Mouse (Mus musculus): ENCODE measurements around the gene Slc45a2. TPM values are rescaled to one million over a fixed set of nuclear protein-coding genes. Genes with fewer than 3 reads are reported as not detected.

Gene Slc45a2
- polyA plus RNA-seq, 1 experiment from 2014 or later = 0.05 TPM

GRCm38 (mm10) chr15:11036535-11037375 lies 36.2 kb downstream of the Slc45a2 start:
- DNase-seq (no peak), ATAC-seq (no peak)
- Histone ChIP-seq H3K27me3 (ENCODE audit: insufficient read depth, low read length) (peaks cover 36% of the 10 kb centered on the region), H3K4me1 (ENCODE audit: insufficient read depth) (no peaks in the 10 kb centered on the region), H3K27ac (ENCODE audit: low read depth) (no peak overlapping the region), H3K4me2 (ENCODE audit: low read depth, low read length) (peak overlapping the region; percentile 59), H3K9me3 (ENCODE audit: low read length) (no peaks in the 10 kb centered on the region), H3K36me3 (replicated peaks; ENCODE audit: insufficient read depth, low read length) (no peaks in the 10 kb centered on the region), H3K9ac (replicated peaks) (no peak overlapping the region), H3K4me3 (ENCODE audit: low read depth, low read length) (peak overlapping the region; percentile 30)
- TF ChIP-seq CTCF (IDR thresholded peaks at IDR 0.05; ENCODE audit: low read depth) = no peak
- TF ChIP-seq EP300 (IDR thresholded peaks at IDR 0.05; ENCODE audit: low read depth) = no peak
- 5% methylated on average over 49 of the region's 49 CpGs for WGBS (ENCODE audit: insufficient replicate concordance)

GRCm38 (mm10) chr15:11037376-11037695 lies 36.8 kb downstream of the Slc45a2 start:
- no peak for ATAC-seq
- H3K4me3 ChIP-seq (ENCODE audit: low read depth, low read length) = peak overlapping the region; percentile 30
- TF ChIP-seq EP300 (IDR thresholded peaks at IDR 0.05; ENCODE audit: low read depth) (no peak), CTCF (IDR thresholded peaks at IDR 0.05; ENCODE audit: low read depth) (no peak)

GRCm38 (mm10) chr15:11037711-11038110 lies 37.2 kb downstream of the Slc45a2 start, which contains the start of gene Rxfp3:
TSS of gene Rxfp3 (minus strand) at chr15:11037991.
- no peak for ATAC-seq
- no peaks in the 10 kb centered on the region for H3K9me3 ChIP-seq (ENCODE audit: low read length)
- H3K9ac ChIP-seq (replicated peaks) = no peak within 1 kb of the TSS
- H3K4me3 ChIP-seq (ENCODE audit: low read depth, low read length) = peak within 1 kb of the TSS; percentile 30
- H3K4me2 ChIP-seq (ENCODE audit: low read depth, low read length) = peak within 1 kb of the TSS; percentile 59
- TF ChIP-seq CTCF (IDR thresholded peaks at IDR 0.05; ENCODE audit: low read depth) (no peak), EP300 (IDR thresholded peaks at IDR 0.05; ENCODE audit: low read depth) (no peak)
- DNase-seq = no peak
- H3K36me3 ChIP-seq (replicated peaks; ENCODE audit: insufficient read depth, low read length) = no peaks in the 10 kb centered on the region
- WGBS (ENCODE audit: insufficient replicate concordance) = 7% methylated on average over 16 of the region's 16 CpGs
- H3K27ac ChIP-seq (ENCODE audit: low read depth) = no peak within 1 kb of the TSS
- H3K4me1 ChIP-seq (ENCODE audit: insufficient read depth) = no peaks in the 10 kb centered on the region
- peaks cover 36% of the 10 kb centered on the region for H3K27me3 ChIP-seq (ENCODE audit: insufficient read depth, low read length)

More at GRCm38 (mm10) chr15:11037376-11037695, 36.8 kb downstream of the Slc45a2 start:
- Histone ChIP-seq H3K9ac (replicated peaks) (no peak overlapping the region), H3K27ac (ENCODE audit: low read depth) (no peak overlapping the region), H3K27me3 (ENCODE audit: insufficient read depth, low read length) (peaks cover 36% of the 10 kb centered on the region), H3K4me1 (ENCODE audit: insufficient read depth) (no peaks in the 10 kb centered on the region), H3K9me3 (ENCODE audit: low read length) (no peaks in the 10 kb centered on the region), H3K4me2 (ENCODE audit: low read depth, low read length) (no peak overlapping the region), H3K36me3 (replicated peaks; ENCODE audit: insufficient read depth, low read length) (no peaks in the 10 kb centered on the region)
- no peak for DNase-seq
- WGBS (ENCODE audit: insufficient replicate concordance) = 8% methylated on average over 8 of the region's 8 CpGs

GRCm38 (mm10) chr15:11038476-11038875 lies 38.0 kb downstream of the Slc45a2 start:
- DNase-seq = peak; percentile 28
- Histone ChIP-seq H3K4me1 (ENCODE audit: insufficient read depth) (no peaks in the 10 kb centered on the region), H3K27me3 (ENCODE audit: insufficient read depth, low read length) (peaks cover 36% of the 10 kb centered on the region), H3K4me3 (ENCODE audit: low read depth, low read length) (no peak overlapping the region), H3K9ac (replicated peaks) (no peak overlapping the region), H3K36me3 (replicated peaks; ENCODE audit: insufficient read depth, low read length) (no peaks in the 10 kb centered on the region), H3K4me2 (ENCODE audit: low read depth, low read length) (no peak overlapping the region), H3K27ac (ENCODE audit: low read depth) (no peak overlapping the region), H3K9me3 (ENCODE audit: low read length) (no peaks in the 10 kb centered on the region)
- ATAC-seq = no peak
- WGBS (ENCODE audit: insufficient replicate concordance) = 2% methylated on average over 12 of the region's 12 CpGs
- TF ChIP-seq EP300 (IDR thresholded peaks at IDR 0.05; ENCODE audit: low read depth) = no peak
- peak; percentile 74 for TF ChIP-seq CTCF (IDR thresholded peaks at IDR 0.05; ENCODE audit: low read depth)

GRCm38 (mm10) chr15:11040067-11040466 lies 39.5 kb downstream of the Slc45a2 start:
- WGBS (ENCODE audit: insufficient replicate concordance) = 31% methylated on average over 5 of the region's 5 CpGs
- no peaks in the 10 kb centered on the region for H3K4me1 ChIP-seq (ENCODE audit: insufficient read depth)
- H3K9me3 ChIP-seq (ENCODE audit: low read length) = no peaks in the 10 kb centered on the region
- TF ChIP-seq EP300 (IDR thresholded peaks at IDR 0.05; ENCODE audit: low read depth) = no peak
- TF ChIP-seq CTCF (IDR thresholded peaks at IDR 0.05; ENCODE audit: low read depth) = no peak
- no peak overlapping the region for H3K4me2 ChIP-seq (ENCODE audit: low read depth, low read length)
- H3K4me3 ChIP-seq (ENCODE audit: low read depth, low read length) = no peak overlapping the region
- H3K36me3 ChIP-seq (replicated peaks; ENCODE audit: insufficient read depth, low read length) = no peaks in the 10 kb centered on the region
- H3K9ac ChIP-seq (replicated peaks) = no peak overlapping the region
- DNase-seq = no peak
- no peak for ATAC-seq
- peaks cover 33% of the 10 kb centered on the region for H3K27me3 ChIP-seq (ENCODE audit: insufficient read depth, low read length)
- H3K27ac ChIP-seq (ENCODE audit: low read depth) = no peak overlapping the region

GRCm38 (mm10) chr15:11041229-11041628 lies 40.7 kb downstream of the Slc45a2 start:
- TF ChIP-seq CTCF (IDR thresholded peaks at IDR 0.05; ENCODE audit: low read depth) (no peak), EP300 (IDR thresholded peaks at IDR 0.05; ENCODE audit: low read depth) (no peak)
- no peak overlapping the region for H3K27ac ChIP-seq (ENCODE audit: low read depth)
- no peak overlapping the region for H3K9ac ChIP-seq (replicated peaks)
- DNase-seq = no peak
- H3K4me2 ChIP-seq (ENCODE audit: low read depth, low read length) = no peak overlapping the region
- 67% methylated on average over 2 of the region's 2 CpGs for WGBS (ENCODE audit: insufficient replicate concordance)
- no peaks in the 10 kb centered on the region for H3K36me3 ChIP-seq (replicated peaks; ENCODE audit: insufficient read depth, low read length)
- H3K9me3 ChIP-seq (ENCODE audit: low read length) = no peaks in the 10 kb centered on the region
- no peaks in the 10 kb centered on the region for H3K4me1 ChIP-seq (ENCODE audit: insufficient read depth)
- no peak overlapping the region for H3K4me3 ChIP-seq (ENCODE audit: low read depth, low read length)
- peaks cover 22% of the 10 kb centered on the region for H3K27me3 ChIP-seq (ENCODE audit: insufficient read depth, low read length)
- no peak for ATAC-seq

Measured in liver, postnatal 0 days (tissue).